Mouse (Mus musculus) liver, embryonic 14 days (tissue): Measurements from ENCODE around the gene Rasgef1a. TPM values are rescaled to one million over a fixed set of nuclear protein-coding genes. Genes with fewer than 3 reads are reported as not detected.

ENCODE experiments used
- polyA plus RNA-seq: library from polyadenylated mRNA; depleted of rRNA; stranded (reverse); fragments of >200 nt; gene quantifications from 2 replicates; pipeline ENCODE4 v1.2.3, GENCODE M21; 2012; rRNA removed

Rasgef1a gene
- 0.02 and 0.05 TPM in 2 replicates for polyA plus RNA-seq

GRCm38 (mm10) chr6:118010756-118011615, at the start of gene Rasgef1a:
Rasgef1a (plus strand) TSS chr6:118011438.

GRCm38 (mm10) chr6:118138731-118139709, 127.8 kb downstream of the Rasgef1a start, which contains the start of gene Csgalnact2:
Csgalnact2 (minus strand) TSS chr6:118139140.

Other genes starting within 250 kb of the Rasgef1a start
- 14.3 and 15.8 TPM in 2 replicates for gene Zfp637, start 170.3 kb upstream of the Rasgef1a start, polyA plus RNA-seq
- 1.9 and 2.0 TPM in 2 replicates for gene Zfp239, start 149.3 kb upstream of the Rasgef1a start, polyA plus RNA-seq
- gene Hnrnpf, start 111.1 kb upstream of the Rasgef1a start, polyA plus RNA-seq: 360 and 420 TPM in 2 replicates
- gene Fxyd4, start 73.7 kb upstream of the Rasgef1a start, polyA plus RNA-seq: not detected in 2 replicates
- gene Csgalnact2, start 127.7 kb downstream of the Rasgef1a start, polyA plus RNA-seq: 4.8 and 5.9 TPM in 2 replicates
- 0.01 TPM in 2 replicates for gene Ret, start 186.3 kb downstream of the Rasgef1a start, polyA plus RNA-seq